Mouse (Mus musculus) spleen, postnatal 36 days (tissue): Measurements from ENCODE around the gene Nptxr.
"Not testable (repeated sequence)": the region's sequence is repeated elsewhere in the genome, so short reads cannot be mapped to it uniquely, and the experiment has no call there.

Experiments
- DNase-seq, 2 experiments: peaks; one replicate each; pipeline ENCODE4 v3.0.0; 2022; ENCODE audit warnings: low spot score in 2 of 2, mixed read lengths in 1 of 2

Gene Nptxr

GRCm38 (mm10) chr15:79822265-79823199 lies 18.0 kb upstream of the Nptxr start:
- DNase-seq = peak; percentile 26 to 57

GRCm38 (mm10) chr15:79818325-79818724 lies 13.8 kb upstream of the Nptxr start:
- no peak for DNase-seq

GRCm38 (mm10) chr15:79813666-79814258 lies 9.2 kb upstream of the Nptxr start:
- DNase-seq = no peak

- not testable (repeated sequence) for DNase-seq
These were observed 8.3 kb upstream of the Nptxr start for GRCm38 (mm10) chr15:79812840-79813239.

- no peak for DNase-seq
These were observed 6.4 kb upstream of the Nptxr start for GRCm38 (mm10) chr15:79810997-79811396.

GRCm38 (mm10) chr15:79810061-79810460 lies 5.5 kb upstream of the Nptxr start:
- no peak for DNase-seq

- no peak for DNase-seq
These were observed 4.1 kb upstream of the Nptxr start for GRCm38 (mm10) chr15:79808658-79809057.

GRCm38 (mm10) chr15:79808114-79808513 lies 3.5 kb upstream of the Nptxr start:
- DNase-seq = peak; percentile 12 to 17

- DNase-seq = no peak
These were observed 2.5 kb upstream of the Nptxr start for GRCm38 (mm10) chr15:79807050-79807449.

- DNase-seq = no peak
These were observed 680 bp upstream of the Nptxr start for GRCm38 (mm10) chr15:79805246-79805645.

- no peak for DNase-seq
These were observed 824 bp downstream of the Nptxr start for GRCm38 (mm10) chr15:79803533-79804351.

GRCm38 (mm10) chr15:79802304-79802703 lies 2.3 kb downstream of the Nptxr start:
- no peak for DNase-seq

- no peak for DNase-seq
These were observed 2.9 kb downstream of the Nptxr start for GRCm38 (mm10) chr15:79801646-79802045.

- DNase-seq = no peak
These were observed 3.9 kb downstream of the Nptxr start for GRCm38 (mm10) chr15:79800701-79801100.

- DNase-seq = no peak
These were observed 6.0 kb downstream of the Nptxr start for GRCm38 (mm10) chr15:79798591-79798990.

- DNase-seq = no peak
These were observed 6.9 kb downstream of the Nptxr start for GRCm38 (mm10) chr15:79797680-79798079.

GRCm38 (mm10) chr15:79797096-79797495 lies 7.5 kb downstream of the Nptxr start:
- DNase-seq = no peak

- no peak for DNase-seq
These were observed 8.3 kb downstream of the Nptxr start for GRCm38 (mm10) chr15:79796256-79796655.

- DNase-seq = no peak
These were observed 10.4 kb downstream of the Nptxr start for GRCm38 (mm10) chr15:79794173-79794572.

- DNase-seq = no peak
These were observed 11.5 kb downstream of the Nptxr start for GRCm38 (mm10) chr15:79793076-79793475.

- no peak for DNase-seq
These were observed 12.1 kb downstream of the Nptxr start for GRCm38 (mm10) chr15:79792455-79792854.

GRCm38 (mm10) chr15:79791502-79791901 lies 13.1 kb downstream of the Nptxr start:
- peak; percentile 21 to 22 for DNase-seq
